ENCODE assay signal across 23 mouse cellular contexts in genomic region chr5:65888102-65888501, GRCm38 (mm10). TPM values are rescaled to one million over a fixed set of nuclear protein-coding genes. Genes with fewer than 3 reads are reported as not detected.
DNase-seq lines count a peak whose midpoint lies in the region; ATAC-seq and TF ChIP-seq lines count a peak whose summit lies in the region.
"Had no signal": no experiment of that assay in that cellular context is flagged by ENCODE, and none has a peak within 500 bp of the region (broad histone marks: within the 10 kb centered on the region; RNA-seq: fewer than 3 reads in every experiment).

No protein-coding gene starts in this region.

- peak; percentile 69 for DNase-seq in heart, adult 11 months
- DNase-seq in heart, postnatal 4 days, result no peak
- no peak for DNase-seq in lung, adult 2 months
- DNase-seq: adrenal gland, postnatal 14 days; B cell, adult 2 months; cerebellum, adult 11-12 months; cerebellum, adult 9-10 months; cerebellum, postnatal 25 days; gastrocnemius, postnatal 10 days; heart, postnatal 14 days had no signal

- no peak overlapping the region for H3K4me3 ChIP-seq in intestine, embryonic 15.5 days (replicated peaks)
- no peak overlapping the region for H3K4me3 ChIP-seq in intestine, embryonic 16.5 days (ENCODE audit: low read length)
- no peak overlapping the region for H3K4me3 ChIP-seq in macrophage (ENCODE audit: inconsistent target)
- no peak overlapping the region for H3K4me3 ChIP-seq in lung, adult 2 months (replicated peaks; ENCODE audit: extremely low read depth, low read depth, low read length)
- H3K4me3 ChIP-seq: embryonic facial prominence, embryonic 12.5 days; forebrain, embryonic 12.5 days; heart, embryonic 15.5 days; hindbrain, embryonic 15.5 days had no signal

- H3K9ac ChIP-seq in intestine, embryonic 15.5 days, result no peak overlapping the region
- H3K9ac ChIP-seq in intestine, embryonic 16.5 days (ENCODE audit: low read depth, low read length), result no peak overlapping the region
- H3K9ac ChIP-seq: embryonic facial prominence, embryonic 12.5 days; forebrain, embryonic 12.5 days; heart, embryonic 15.5 days; hindbrain, embryonic 15.5 days had no signal

- no peaks in the 10 kb centered on the region for H3K4me1 ChIP-seq in intestine, embryonic 15.5 days (replicated peaks)
- peaks cover 4% of the 10 kb centered on the region; the same call in 1 of the 2 replicates for H3K4me1 ChIP-seq in intestine, embryonic 16.5 days (ENCODE audit: control insufficient read depth, insufficient read depth, low read length)
- no peaks in the 10 kb centered on the region for H3K4me1 ChIP-seq in lung, adult 2 months (ENCODE audit: control insufficient read depth, insufficient read depth, low read length)
- H3K4me1 ChIP-seq: embryonic facial prominence, embryonic 12.5 days; hindbrain, embryonic 15.5 days had no signal

- no peaks in the 10 kb centered on the region for H3K36me3 ChIP-seq in intestine, embryonic 15.5 days
- no peaks in the 10 kb centered on the region for H3K36me3 ChIP-seq in intestine, embryonic 16.5 days (ENCODE audit: control insufficient read depth, insufficient read depth, low read length)
- H3K36me3 ChIP-seq in macrophage (ENCODE audit: inconsistent target), result peaks cover 13% of the 10 kb centered on the region
- H3K36me3 ChIP-seq: embryonic facial prominence, embryonic 12.5 days; forebrain, embryonic 12.5 days; heart, embryonic 15.5 days; hindbrain, embryonic 15.5 days had no signal

- 0 out of 2 replicates have a peak overlapping the region, but pooled peaks have one; percentile 1 for H3K27ac ChIP-seq in intestine, embryonic 15.5 days
- H3K27ac ChIP-seq in intestine, embryonic 16.5 days (ENCODE audit: low read length), result no peak overlapping the region
- H3K27ac ChIP-seq in macrophage, result peak overlapping the region; percentile 88
- H3K27ac ChIP-seq: embryonic facial prominence, embryonic 12.5 days; forebrain, embryonic 12.5 days; hindbrain, embryonic 15.5 days had no signal

- no peak overlapping the region for H3K4me2 ChIP-seq in intestine, embryonic 15.5 days (replicated peaks)
- H3K4me2 ChIP-seq in intestine, embryonic 16.5 days (ENCODE audit: low read depth, low read length), result no peak overlapping the region
- H3K4me2 ChIP-seq: embryonic facial prominence, embryonic 12.5 days; forebrain, embryonic 12.5 days; heart, embryonic 15.5 days; hindbrain, embryonic 15.5 days had no signal

- ATAC-seq in intestine, embryonic 15.5 days, result no peak
- no peak for ATAC-seq in intestine, embryonic 16.5 days
- peak; percentile 9 for ATAC-seq in CD4-positive, CD25-positive, alpha-beta regulatory T cell, adult 4 months
- ATAC-seq: forebrain, embryonic 16.5 days had no signal

- H3K27me3 ChIP-seq in intestine, embryonic 15.5 days (replicated peaks), result no peaks in the 10 kb centered on the region
- no peaks in the 10 kb centered on the region for H3K27me3 ChIP-seq in intestine, embryonic 16.5 days (replicated peaks; ENCODE audit: control insufficient read depth, insufficient read depth, low read length)
- H3K27me3 ChIP-seq: embryonic facial prominence, embryonic 12.5 days; forebrain, embryonic 12.5 days; heart, embryonic 15.5 days; hindbrain, embryonic 15.5 days had no signal

- WGBS in intestine, embryonic 15.5 days, result 87% methylated on average over 5 of the region's 5 CpGs
- 86% methylated on average over 5 of the region's 5 CpGs for WGBS in intestine, embryonic 16.5 days
- 75% methylated on average over 5 of the region's 5 CpGs for WGBS in macrophage (ENCODE audit: missing documents)
- WGBS in lung, adult 2 months, result 72% methylated on average over 5 of the region's 5 CpGs

- no peak for TF ChIP-seq POLR2A in lung, adult 2 months (IDR thresholded peaks at IDR 0.05; ENCODE audit: borderline replicate concordance, extremely low read depth, low read depth, low read length)

- peaks cover 72% of the 10 kb centered on the region for H3K79me2 ChIP-seq in macrophage (ENCODE audit: inconsistent target)

- H3K9me3 ChIP-seq in intestine, embryonic 15.5 days, result no peaks in the 10 kb centered on the region
- H3K9me3 ChIP-seq in intestine, embryonic 16.5 days (ENCODE audit: control insufficient read depth, low read length), result no peaks in the 10 kb centered on the region
- H3K9me3 ChIP-seq: embryonic facial prominence, embryonic 12.5 days; forebrain, embryonic 12.5 days; heart, embryonic 15.5 days; hindbrain, embryonic 15.5 days had no signal

- TF ChIP-seq CTCF in lung, adult 2 months (IDR thresholded peaks at IDR 0.05; ENCODE audit: insufficient read depth, low read length), result no peak

RNA-seq across cellular contexts. Expression of gene Rhoh, which starts 27.1 kb away (rescaled TPM):
- under 1 TPM; 0.26 to 0.34 TPM for total RNA-seq in heart, postnatal 4 days (2021)
- polyA plus RNA-seq in intestine, embryonic 15.5 days (2015; fragmentation: Nextera tagmentation; extraction: Ambion mirVana), result 1.2 and 1.6 TPM in 2 replicates
- 0.94 and 1.3 TPM in 2 replicates for polyA plus RNA-seq in intestine, embryonic 16.5 days (2015; fragmentation: Nextera tagmentation; extraction: Ambion mirVana)
- polyA plus RNA-seq in CD4-positive, CD25-positive, alpha-beta regulatory T cell, adult 4 months (2017; shearing (Covaris generic)), result 100 to 1,000 TPM; 342 to 463 TPM
- 10 to 100 TPM in 19 of 26 experiments, 1 to 10 TPM in 7; 3.6 to 86.8 (median 23.6) TPM for total RNA-seq in macrophage (2018; cell fraction: chromatin; rRNA removed)
- total RNA-seq in macrophage (2018; cell fraction: cytosol; rRNA removed), result 10 to 100 TPM in 13 of 26 experiments, 1 to 10 TPM in 13; 2.7 to 13.9 (median 9.6) TPM
- 10 to 100 TPM in 15 of 26 experiments, 1 to 10 TPM in 11; 4.0 to 71.5 (median 11.9) TPM for total RNA-seq in macrophage (2018; cell fraction: nucleus; rRNA removed)
- polyA plus RNA-seq in macrophage (2018), result 6.0 to 22.2 TPM (median 10.9 TPM) in 3 replicates
- polyA plus RNA-seq in lung, adult 2 months (2012; rRNA removed), result 2.7 and 3.5 TPM in 2 replicates

RNA-seq across cellular contexts. Expression of gene Chrna9, which starts 46.6 kb away (rescaled TPM):
- under 1 TPM in 1 of 2 experiments, not detected in 1; 0.54 TPM for total RNA-seq in heart, postnatal 4 days (2021)
- not detected in 2 replicates for polyA plus RNA-seq in intestine, embryonic 15.5 days (2015; fragmentation: Nextera tagmentation; extraction: Ambion mirVana)
- not detected in 2 replicates for polyA plus RNA-seq in intestine, embryonic 16.5 days (2015; fragmentation: Nextera tagmentation; extraction: Ambion mirVana)
- 1 to 10 TPM; 2.0 to 2.1 TPM for polyA plus RNA-seq in CD4-positive, CD25-positive, alpha-beta regulatory T cell, adult 4 months (2017; shearing (Covaris generic))
- total RNA-seq in macrophage (2018; cell fraction: chromatin; rRNA removed), result 1 to 10 TPM in 1 of 26 experiments, not detected in 25; 2.3 TPM
- total RNA-seq in macrophage (2018; cell fraction: cytosol; rRNA removed), result not detected
- total RNA-seq in macrophage (2018; cell fraction: nucleus; rRNA removed), result 1 to 10 TPM in 2 of 26 experiments, not detected in 24; 1.9 to 3.2 TPM
- not detected in 3 replicates for polyA plus RNA-seq in macrophage (2018)
- polyA plus RNA-seq in lung, adult 2 months (2012; rRNA removed), result 1.4 TPM in 1 of 2 replicates, not detected in the other
- total RNA-seq: MEL had no signal
- polyA plus RNA-seq: cortical plate, adult 2 months; forebrain, embryonic 12.5 days; forebrain, embryonic 16.5 days; frontal cortex, adult 2 months; gonadal fat pad, adult 2 months; hindbrain, embryonic 15.5 days had no signal

Comparison
In these comparisons a context has a peak if more than half of its experiments do, and no peak if none do; other contexts are left out.
1. RNA of gene Rhoh, which starts 27.1 kb away (polyA plus RNA-seq): 342 to 463 TPM in CD4-positive, CD25-positive, alpha-beta regulatory T cell, adult 4 months; 6.0 to 22.2 TPM in macrophage, 2.7 to 3.5 TPM in lung, adult 2 months, 0.94 to 1.3 TPM in intestine, embryonic 16.5 days and 1.2 to 1.6 TPM in intestine, embryonic 15.5 days; every median in the first group is over 10 times any median in the second.